Mouse (Mus musculus): ENCODE measurements around the gene Foxn1.
A peak's percentile ranks its signal among the peaks of the same experiment; 100 is the strongest.

Foxn1 gene

DNA sequence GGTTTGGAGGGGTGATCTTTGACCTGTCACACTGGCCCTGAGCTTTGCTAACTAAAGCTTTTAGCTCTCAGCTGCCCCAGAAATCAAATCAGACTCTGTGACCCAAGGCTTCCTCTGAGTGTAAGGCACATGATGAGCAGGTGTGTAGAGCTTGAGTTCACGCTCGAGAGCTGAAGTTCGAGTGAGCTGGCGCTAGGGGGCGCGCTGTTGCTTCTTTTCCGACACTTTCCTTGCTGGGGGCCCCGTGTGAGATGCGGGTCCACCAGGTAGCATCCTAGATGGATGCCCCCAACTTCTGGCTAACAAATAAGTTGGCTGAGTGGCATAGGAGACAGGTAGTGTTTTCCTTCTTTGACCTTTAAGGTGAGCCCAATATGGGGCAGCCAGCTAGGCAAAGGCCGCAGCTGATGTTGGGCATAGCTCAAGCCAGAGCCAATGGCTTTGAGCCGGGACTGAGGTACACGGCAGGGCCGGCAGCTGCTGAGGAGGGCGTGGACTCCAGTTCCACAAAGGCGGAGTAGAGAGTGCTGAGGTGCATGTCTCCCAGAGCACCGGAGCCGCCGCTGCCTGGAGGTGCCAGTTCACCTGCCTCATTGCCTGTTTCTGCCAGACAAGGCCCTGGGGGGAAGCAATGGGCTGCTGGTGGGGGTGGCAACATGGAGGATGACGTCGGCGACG, 27.9 kb downstream of the Foxn1 start:
- no peak for DNase-seq (ENCODE audit: low spot score in 2 of 2)

DNA sequence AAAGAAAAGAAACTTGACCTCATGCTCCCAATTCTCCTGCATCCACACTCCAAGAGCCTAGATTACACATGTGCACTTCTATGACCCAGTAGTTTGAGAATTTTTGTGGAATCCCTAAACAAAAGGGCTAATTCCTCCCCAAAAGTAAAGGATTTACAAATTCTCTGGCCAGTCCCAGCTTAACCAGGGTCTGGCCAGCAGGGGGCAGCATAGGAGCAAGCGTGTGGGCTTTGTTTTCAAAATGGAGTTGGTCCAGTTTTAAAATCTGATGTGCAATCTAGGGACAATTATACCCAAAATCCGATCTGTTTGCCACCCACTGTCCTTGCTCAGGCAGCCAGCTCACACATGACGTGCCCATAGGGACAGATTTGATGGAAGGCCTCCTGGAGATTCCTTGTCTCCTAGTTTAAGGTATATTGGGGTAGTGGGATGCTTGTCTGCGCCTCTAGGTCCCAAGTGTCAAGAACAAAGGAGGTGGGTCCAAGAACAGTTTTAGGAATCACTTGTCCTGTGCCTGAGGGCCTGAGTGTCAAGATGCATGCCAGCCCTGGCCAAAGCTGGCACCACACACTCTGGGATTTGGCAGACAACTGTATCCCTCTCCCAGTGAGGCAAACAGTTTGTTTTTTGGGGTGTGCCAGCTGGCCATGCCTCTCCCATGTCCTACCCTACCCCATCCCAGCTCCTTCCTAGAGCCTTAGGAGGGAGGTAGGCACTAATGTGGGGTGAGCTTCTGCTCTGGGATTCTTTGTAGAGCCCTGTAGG, 30.7 kb downstream of the Foxn1 start:
- DNase-seq (ENCODE audit: low spot score in 2 of 2), result no peak

DNA sequence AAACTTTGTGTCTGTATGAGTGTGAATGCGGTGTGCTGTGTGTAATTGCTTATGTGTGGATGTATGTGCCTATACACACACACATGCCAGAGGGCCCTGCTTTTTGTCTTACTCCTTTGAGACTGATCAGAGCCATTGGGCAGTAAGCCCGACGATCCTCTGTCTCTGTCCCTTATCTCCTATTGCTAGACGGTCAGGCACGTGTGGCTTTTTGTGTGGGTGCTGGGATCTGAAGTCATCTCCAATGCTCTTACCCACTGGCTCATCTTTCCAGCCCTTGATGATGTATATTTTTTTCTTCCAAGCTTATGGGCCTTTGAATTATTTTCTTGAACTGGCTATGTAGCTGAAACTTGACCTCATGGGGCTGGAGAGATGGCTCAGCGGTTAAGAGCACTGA, 31.5 kb downstream of the Foxn1 start:
- no peak for DNase-seq (ENCODE audit: low spot score in 2 of 2)

DNA sequence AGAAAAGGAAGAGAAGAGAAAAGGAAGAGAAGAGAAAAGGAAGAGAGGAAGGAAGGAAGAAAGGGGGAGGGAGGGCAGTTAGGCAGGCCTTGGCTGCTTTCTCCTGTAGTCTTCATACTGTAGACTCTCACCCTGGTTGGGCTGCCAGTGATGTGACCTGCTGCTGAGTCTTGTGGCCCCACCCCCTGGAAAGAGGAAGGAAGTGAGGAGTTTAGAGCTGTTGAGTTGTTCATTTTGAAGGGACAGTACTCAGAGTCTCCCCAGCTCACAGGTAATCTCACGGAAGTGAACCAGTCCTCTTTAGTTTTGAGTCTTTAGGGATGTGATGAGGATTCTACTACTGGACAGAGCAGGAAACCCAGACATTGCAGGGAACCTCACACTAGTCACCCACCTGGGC, 33.3 kb downstream of the Foxn1 start:
- no peak for DNase-seq (ENCODE audit: low spot score in 2 of 2)

DNA sequence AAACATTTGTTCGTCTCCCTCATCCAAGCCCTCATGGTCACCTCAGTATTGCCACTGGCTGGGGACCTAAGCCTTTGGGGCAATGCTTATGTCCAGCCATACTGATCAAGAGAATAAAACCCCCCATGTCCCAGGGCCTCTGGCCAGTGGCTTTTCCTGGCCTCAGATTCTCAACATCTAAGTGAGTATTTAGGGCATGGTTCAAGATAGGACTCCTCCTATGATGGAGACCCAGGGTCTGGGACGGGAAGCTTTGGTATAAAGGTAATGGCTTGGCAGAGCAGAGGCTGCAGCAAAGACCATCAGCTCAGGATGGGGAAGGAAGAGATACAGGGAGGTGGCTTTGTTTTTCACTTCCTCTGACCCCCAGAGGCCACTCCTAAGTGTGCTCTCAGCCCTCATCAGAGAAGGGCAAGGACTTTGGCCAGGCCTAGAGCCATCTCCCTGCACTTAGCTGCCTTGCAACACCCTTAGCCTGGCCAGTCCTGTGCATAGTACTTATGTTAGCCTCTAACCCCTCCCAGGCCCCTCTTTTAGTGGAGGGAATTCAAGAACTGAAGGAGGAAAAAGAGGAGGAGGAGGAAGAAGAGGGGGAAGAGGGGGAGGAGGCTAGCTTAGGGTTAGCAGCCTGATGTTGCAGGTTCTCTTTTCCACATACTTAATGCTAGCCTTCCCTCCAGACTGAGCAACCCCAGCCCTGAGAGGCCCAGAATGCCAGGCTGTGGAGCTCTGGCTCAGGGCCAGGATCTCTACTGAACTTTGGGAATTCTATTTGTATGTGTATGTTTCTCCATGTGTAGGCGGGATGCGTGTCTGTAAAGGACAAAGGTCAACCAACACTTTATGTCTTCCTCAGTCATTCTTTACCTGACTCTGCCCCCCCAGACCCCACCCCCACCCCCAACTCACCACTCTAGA, 36.7 kb downstream of the Foxn1 start:
- DNase-seq (ENCODE audit: low spot score in 2 of 2), result no peak

DNA sequence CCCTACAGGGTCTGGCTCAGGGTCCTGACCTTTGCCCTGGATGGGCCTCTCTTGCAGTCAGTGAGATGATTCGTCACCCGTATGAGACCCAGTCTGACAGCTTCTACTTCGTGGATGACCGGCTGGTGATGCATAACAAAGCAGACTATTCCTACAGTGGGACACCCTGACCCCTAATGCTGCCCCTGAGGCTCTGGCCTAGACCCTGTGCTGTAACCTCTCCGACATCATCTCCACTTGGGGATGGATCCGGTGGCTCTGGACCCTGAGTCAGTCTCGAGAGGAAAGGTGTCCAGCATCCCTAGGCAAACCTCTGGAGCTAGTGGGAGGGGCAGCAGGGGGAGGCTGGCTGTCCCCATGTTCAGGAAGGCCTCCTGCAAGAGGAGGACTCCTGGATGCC, 37.9 kb downstream of the Foxn1 start:
- no peak for DNase-seq (ENCODE audit: low spot score in 2 of 2)

DNA sequence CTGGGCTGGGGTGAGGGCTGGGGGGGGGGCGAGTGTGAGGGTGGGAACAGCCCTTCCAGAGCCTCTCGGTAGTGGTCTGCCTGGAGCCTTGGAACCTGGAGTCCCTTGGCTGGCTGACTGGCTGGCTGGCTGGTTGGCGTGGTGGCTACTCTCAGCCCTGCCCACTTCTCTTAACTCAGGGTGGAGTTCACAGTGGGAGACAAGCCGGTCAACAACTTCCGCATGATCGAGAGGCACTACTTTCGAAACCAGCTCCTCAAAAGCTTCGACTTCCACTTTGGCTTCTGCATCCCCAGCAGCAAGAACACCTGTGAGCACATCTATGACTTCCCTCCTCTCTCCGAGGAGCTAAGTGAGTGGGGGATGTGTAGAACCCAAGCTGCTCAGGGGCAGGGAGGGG, 38.5 kb downstream of the Foxn1 start:
- no peak for DNase-seq (ENCODE audit: low spot score in 2 of 2)

DNA sequence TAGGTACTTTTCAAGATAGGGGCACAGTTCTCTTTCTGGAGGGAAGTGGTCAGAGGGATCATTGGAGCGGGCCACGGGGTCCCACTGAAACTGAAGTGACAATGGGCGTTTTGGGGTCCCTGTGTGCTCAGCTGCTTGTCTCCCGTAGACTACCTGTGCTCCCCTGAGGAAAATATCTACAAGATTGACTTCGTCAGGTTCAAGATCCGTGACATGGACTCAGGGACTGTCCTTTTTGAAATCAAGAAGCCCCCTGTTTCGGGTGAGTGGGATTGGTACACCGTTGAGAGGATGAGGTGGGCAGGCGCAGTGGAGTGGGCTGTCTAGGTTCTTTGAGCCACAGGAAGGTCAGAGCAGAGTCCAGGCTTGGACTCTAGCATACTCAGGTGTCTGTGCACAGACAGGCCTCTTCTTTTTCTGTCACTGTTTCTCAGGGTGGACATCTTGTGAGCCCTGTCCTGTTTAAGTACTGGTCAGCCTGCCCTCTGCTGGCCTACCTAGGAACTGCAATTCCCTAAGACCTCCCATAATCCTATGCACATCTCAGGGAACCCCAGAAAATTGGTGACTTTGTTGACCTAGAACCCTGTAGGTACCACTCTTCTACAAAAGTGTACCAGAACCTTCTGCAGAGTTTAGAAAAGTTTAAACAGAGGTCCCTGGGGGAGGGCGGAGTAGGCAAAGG, 39.1 kb downstream of the Foxn1 start:
- DNase-seq (ENCODE audit: low spot score in 2 of 2), result no peak

DNA sequence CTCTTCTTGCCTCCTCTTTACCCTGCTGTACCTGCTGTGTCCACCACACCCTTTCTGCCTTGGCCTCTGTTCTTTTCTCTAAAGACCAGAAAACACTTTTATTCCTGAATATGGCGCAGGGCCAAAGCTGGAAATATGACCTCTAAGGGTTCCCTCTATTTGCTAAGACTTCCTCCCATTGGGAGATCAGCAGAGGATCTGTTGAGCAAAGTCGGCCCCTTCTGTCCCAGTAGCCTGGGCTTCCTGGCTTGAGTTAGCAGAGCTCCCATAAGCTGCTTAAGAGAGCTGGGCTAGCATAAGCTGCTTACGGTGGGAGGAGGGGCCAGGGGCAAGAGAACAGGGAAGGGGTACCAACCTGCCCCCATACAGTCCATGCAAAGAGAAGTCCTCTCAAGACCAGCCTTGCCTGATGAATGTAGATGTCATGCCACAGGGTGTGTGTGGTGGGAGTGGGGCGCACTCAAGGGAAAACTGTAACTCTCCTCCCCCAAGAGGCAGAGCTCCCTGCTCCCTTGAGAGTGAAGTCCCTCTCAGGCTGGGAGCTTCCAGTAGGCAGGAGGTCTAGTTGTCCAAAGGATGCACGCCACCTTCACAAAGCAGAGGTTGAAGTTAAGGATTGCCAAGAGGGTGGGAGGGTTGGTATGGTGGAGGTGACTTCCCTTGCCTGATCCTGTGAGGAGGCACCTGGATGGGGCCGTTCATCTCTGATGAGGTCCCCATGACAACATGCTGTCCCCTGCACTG, 39.9 kb downstream of the Foxn1 start:
- no peak for DNase-seq (ENCODE audit: low spot score in 2 of 2)

DNA sequence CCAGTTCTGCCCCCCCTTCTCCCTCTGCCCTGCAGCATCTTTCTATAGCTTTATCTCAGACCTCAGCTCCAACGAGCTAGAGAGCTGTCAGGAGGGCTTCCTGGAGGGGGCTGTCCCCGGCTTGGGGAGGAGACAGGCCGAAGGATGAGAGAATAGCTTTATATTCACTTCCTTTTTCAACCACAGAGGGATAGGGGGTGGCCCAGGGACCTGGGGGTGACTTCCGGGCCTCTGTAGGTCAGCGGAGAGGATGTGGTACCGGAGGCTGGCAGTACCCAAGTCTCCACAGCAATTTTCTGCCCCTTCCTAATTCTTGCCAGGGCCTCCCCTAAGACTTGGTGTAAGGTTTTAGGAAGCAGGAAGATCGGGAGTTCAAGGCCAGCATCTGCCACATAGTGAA, 40.6 kb downstream of the Foxn1 start:
- no peak for DNase-seq (ENCODE audit: low spot score in 2 of 2)

DNA sequence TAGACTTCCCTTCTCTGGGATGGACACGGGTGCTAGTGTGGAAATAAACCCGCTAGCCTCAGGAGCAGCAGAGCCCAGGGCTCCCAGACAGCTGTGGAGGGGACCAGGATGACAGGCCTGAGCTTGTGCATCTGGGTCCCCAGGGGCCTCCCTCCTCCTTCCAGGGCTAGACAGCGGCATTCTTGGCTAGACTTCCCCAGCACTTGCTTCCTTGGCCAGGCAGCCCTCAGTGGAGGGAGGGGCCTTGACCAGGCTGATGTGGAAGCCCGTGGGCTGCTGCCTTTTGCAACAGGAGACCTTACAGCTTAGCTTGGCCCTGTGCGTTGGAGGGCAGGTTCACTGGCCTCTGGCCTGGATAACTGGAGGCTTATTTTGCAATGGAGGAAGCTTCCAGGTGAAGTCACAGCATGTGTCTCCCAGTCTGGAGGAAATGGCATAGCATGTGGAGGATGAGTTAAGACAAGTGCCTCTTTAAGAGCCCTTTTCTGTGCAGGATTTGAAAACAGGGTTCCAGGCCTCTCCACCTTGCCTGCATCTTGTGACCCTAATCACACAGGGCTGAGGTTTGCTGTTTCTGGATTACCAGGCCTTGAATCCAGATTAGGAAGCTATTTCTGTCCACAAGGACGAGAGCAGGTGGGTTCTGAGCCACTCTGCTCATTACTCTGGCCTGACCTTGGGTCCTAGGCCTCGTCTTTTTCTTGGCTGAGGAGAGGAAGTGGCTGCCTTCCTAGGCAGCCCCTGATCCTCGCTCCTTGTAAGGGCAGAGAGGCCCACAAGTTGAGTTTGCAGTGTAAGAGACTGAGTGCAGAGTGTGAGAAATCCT, 41.3 kb downstream of the Foxn1 start:
- peak in 1 of 2 experiments; percentile 56 for DNase-seq (ENCODE audit: low spot score in 2 of 2)

DNA sequence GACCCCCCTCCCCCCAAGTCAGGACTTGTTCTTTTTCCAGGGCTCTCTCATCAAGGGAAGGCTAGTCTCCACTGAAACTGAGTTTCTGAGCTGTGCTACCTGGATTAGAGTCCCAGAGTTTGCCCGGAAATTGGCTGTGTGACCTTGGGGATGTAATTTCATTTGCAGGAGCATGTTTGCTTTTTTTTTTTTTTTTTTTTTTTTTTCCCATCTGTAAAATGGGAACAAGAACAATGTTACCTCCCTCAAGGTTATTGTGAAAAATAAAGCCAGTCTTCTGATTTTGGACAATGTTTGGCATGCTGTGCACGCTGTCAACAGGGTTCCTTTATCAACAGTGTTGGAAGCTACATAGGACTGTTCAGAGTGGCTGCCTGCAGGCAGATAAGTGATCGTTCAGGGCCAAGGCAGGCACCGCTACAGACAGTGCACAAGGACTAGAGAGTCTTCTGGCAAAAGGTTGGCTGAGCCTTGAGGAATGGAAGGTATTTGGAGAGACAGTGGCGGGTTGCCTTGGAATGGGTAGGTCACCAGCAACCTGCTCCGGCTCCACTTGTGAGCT, 41.9 kb downstream of the Foxn1 start:
- DNase-seq (ENCODE audit: low spot score in 2 of 2), result no peak

DNA sequence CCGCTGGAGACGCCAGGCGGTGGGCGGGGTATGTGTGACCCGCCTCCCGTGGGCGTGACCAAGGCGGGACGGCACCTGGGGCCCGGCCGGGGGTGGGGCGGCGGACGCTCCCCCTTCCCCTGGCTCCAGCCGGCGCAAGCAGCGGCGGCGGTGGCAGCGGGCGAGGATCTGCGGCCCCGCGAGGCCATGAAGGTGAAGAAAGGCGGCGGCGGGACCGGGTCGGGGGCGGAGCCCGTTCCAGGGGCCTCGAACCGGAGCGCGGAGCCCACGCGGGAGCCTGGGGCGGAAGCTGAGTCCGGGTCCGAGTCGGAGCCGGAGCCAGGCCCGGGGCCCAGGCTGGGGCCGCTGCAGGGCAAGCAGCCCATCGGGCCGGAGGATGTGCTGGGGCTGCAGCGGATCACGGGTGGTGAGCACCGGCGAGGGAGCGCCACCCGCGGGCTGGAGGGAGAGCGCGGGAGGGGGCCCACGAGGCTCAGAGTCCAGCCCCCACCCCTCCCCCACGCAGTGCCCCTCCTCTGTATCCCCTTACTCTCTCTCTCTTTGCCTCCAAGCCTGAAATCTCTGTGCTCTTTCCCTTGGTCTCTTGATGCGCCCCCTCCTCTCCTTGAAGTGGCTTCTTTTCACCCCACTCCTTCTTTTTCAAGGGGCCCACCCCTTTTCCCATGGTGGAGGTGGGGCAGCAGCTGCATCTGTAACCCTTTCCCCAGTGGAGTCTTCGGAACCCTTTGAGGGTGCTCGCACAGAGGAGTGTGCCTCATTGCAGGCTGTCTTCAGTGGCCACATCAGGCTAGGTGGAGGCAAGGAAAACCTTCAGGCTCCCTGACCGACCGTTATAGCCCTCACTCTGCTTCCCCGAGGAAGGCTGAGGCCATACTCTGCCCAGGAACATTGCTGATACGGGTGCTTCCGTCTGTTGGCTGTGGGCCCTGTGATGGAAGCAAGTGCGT, 42.7 kb downstream of the Foxn1 start, which contains the start of gene Unc119:
TSS of gene Unc119 (plus strand) at position 102 of the 947 bp plus-strand sequence.
- DNase-seq (ENCODE audit: low spot score in 2 of 2), result peak; percentile 71 to 79

DNA sequence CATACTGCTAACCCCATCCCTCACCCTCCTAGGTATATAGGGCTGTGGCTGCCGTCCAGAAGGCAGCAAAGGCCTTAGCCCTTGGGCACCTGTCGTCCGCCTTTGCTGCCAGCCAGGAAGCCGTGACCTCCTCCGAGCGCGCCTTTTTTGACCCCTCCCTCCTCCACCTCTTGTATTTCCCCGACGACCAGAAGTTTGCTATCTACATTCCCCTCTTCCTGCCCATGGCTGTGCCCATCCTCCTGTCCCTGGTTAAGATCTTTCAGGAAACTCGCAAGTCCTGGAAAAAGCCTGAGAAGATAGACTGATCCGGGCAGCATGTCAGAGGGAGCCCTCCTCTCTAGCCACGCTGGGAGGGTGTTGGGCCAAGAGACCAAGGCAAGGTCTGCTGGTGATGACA, 44.7 kb downstream of the Foxn1 start:
- DNase-seq (ENCODE audit: low spot score in 2 of 2), result no peak

DNA sequence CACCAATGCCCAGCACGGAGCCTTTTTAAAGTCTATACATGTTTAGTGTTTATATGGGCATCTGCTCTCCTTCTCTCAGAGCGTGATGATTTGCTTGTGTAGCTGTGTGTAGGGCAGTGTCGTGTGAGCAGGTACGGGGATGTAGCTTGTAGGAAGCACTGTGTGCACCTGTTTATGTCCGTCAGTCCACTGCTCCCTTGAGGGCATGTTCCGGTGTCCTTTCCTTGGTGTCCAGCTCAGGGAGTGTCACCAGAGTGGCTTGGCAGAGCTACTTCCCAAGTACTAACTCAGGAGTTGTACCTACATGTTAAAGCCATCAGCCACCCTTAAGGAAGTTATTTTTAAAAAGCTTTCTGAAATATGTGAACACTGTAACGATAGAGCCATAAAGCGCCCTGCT, 49.3 kb downstream of the Foxn1 start:
- no peak for DNase-seq (ENCODE audit: low spot score in 2 of 2)

DNA sequence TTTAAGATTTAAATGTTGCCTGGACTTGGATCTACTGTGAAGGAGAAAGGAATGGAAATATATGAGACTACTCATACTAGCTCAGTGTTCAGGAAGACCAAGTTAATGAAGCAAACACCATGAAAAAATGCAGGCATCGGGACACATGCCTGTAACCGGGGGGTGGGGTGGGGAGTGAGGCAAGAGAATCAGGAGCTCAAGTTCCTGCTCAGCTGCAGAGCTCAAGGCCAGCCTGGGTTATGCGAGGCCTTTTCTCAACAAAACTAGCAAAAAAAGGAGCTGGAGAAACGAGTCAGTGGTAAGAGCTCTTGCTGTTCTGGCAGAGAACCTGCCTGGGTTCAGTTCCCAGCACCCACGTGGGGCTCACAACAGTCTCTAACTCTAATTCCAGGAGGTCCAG, 52.4 kb downstream of the Foxn1 start:
- DNase-seq (ENCODE audit: low spot score in 2 of 2), result no peak

DNA sequence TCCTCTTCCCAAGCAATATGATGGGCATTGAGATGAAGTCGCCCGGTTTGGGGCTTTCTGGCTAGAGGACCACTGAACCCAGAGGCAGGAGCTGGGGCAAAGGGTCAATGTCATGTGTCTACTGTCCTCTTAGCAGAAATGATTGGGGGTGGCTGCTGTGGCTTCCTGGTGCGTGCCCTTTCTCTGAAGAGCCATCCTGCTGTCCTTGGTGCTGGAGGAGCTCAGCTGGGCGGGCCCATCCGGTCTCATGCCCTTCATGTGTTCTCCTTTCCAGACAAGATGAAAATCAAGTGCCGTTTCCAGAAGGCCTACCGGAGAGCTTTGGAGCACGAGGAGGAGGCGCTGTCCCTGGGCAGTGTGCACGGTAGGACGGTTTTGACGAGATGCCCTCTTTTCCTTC, 53.7 kb downstream of the Foxn1 start:
- no peak for DNase-seq (ENCODE audit: low spot score in 2 of 2)

DNA sequence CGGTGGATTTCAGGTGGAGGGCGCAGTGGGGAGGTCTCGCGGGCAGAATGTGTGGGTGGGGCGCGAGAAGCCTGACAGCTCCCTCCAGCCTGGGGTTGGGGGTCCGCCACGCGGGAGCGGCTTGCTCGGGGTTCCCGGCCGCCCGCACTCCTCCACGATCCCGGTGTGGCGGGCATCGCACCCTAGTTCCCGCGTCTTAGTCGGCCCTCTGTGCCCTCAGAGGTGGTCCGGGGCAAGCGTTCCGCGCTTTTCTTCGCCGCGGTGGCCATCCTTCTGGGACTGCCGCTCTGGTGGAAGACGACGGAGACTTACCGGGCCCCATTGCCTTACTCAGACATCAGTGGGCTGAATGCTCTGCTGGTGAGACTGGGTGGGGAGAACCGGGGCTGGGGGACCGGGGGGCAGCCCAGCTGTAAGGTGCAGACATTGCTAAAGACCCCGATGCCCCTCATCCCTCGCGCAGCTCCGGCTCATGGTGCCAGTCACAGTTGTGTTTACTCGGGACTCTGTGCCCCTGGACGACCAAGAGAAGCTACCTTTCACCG, 57.8 kb downstream of the Foxn1 start:
- DNase-seq (ENCODE audit: low spot score in 2 of 2), result no peak
